Mouse (Mus musculus): ENCODE measurements around the gene Pdcd7.

DNA sequence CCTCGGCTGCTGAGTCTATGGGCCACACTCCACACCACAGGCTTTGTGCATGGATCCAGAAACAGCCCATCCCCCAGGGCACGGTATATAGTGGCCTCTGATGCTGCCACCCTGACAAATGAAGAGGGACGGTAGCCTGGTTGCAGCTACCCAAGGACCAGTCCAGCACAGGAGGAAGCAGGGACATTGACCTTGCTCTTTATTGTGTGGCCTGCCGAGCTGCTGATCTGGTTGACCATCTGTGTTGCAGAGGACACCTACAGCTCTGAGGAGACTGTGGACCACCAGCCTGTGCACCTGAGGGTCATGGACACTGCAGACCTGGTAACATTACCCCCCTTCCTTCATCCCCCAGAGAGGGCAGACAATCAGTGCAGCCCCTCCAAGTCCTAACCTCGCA is 61.4 kb downstream of the Pdcd7 start:
- TF ChIP-seq CTCF (IDR thresholded peaks at IDR 0.05; ENCODE audit: borderline replicate concordance, insufficient read depth, low read depth, low read length) (no peak), POLR2A (IDR thresholded peaks at IDR 0.05; ENCODE audit: borderline replicate concordance, insufficient read depth, low read length) (no peak)

Data from cerebellum, adult 2 months (tissue).